Mouse (Mus musculus): ENCODE data around the gene 9130008F23Rik. TPM values are rescaled to one million over a fixed set of nuclear protein-coding genes. Genes with fewer than 3 reads are reported as not detected.
A peak's percentile ranks its signal among the peaks of the same experiment; 100 is the strongest.

The 9130008F23Rik gene
- polyA plus RNA-seq, 1 experiment: 0.19 TPM

GRCm38 (mm10) chr17:40885155-40885554 is 4.8 kb upstream of the 9130008F23Rik start:
- H3K4me1 ChIP-seq (ENCODE audit: control insufficient read depth, insufficient read depth, low read length): no peaks in the 10 kb centered on the region
- no peak overlapping the region for H3K4me3 ChIP-seq (ENCODE audit: insufficient read depth, low read length)
- TF ChIP-seq CTCF (IDR thresholded peaks at IDR 0.05; ENCODE audit: extremely low read depth, insufficient read depth, low read length): no peak
- no peak for TF ChIP-seq POLR2A (IDR thresholded peaks at IDR 0.05; ENCODE audit: extremely low read depth, insufficient read depth, low read length)
- H3K27ac ChIP-seq (ENCODE audit: insufficient read depth, low read length): no peak overlapping the region

GRCm38 (mm10) chr17:40882172-40882571 is 1.8 kb upstream of the 9130008F23Rik start:
- no peak for TF ChIP-seq CTCF (IDR thresholded peaks at IDR 0.05; ENCODE audit: extremely low read depth, insufficient read depth, low read length)
- TF ChIP-seq POLR2A (IDR thresholded peaks at IDR 0.05; ENCODE audit: extremely low read depth, insufficient read depth, low read length): no peak
- Histone ChIP-seq H3K4me1 (ENCODE audit: control insufficient read depth, insufficient read depth, low read length) (no peaks in the 10 kb centered on the region), H3K4me3 (ENCODE audit: insufficient read depth, low read length) (no peak overlapping the region), H3K27ac (ENCODE audit: insufficient read depth, low read length) (no peak overlapping the region)

GRCm38 (mm10) chr17:40879528-40879923 is 833 bp downstream of the 9130008F23Rik start:
- H3K4me1 ChIP-seq (ENCODE audit: control insufficient read depth, insufficient read depth, low read length): no peaks in the 10 kb centered on the region
- peak overlapping the region; percentile 68 for H3K4me3 ChIP-seq (ENCODE audit: insufficient read depth, low read length)
- no peak overlapping the region for H3K27ac ChIP-seq (ENCODE audit: insufficient read depth, low read length)
- TF ChIP-seq CTCF (IDR thresholded peaks at IDR 0.05; ENCODE audit: extremely low read depth, insufficient read depth, low read length) (no peak), POLR2A (IDR thresholded peaks at IDR 0.05; ENCODE audit: extremely low read depth, insufficient read depth, low read length) (no peak)

GRCm38 (mm10) chr17:40877741-40878140 is 2.6 kb downstream of the 9130008F23Rik start:
- H3K4me3 ChIP-seq (ENCODE audit: insufficient read depth, low read length): no peak overlapping the region
- no peaks in the 10 kb centered on the region for H3K4me1 ChIP-seq (ENCODE audit: control insufficient read depth, insufficient read depth, low read length)
- H3K27ac ChIP-seq (ENCODE audit: insufficient read depth, low read length): no peak overlapping the region
- TF ChIP-seq POLR2A (IDR thresholded peaks at IDR 0.05; ENCODE audit: extremely low read depth, insufficient read depth, low read length) (no peak), CTCF (IDR thresholded peaks at IDR 0.05; ENCODE audit: extremely low read depth, insufficient read depth, low read length) (no peak)

GRCm38 (mm10) chr17:40875568-40875967 is 4.8 kb downstream of the 9130008F23Rik start:
- no peak for TF ChIP-seq CTCF (IDR thresholded peaks at IDR 0.05; ENCODE audit: extremely low read depth, insufficient read depth, low read length)
- TF ChIP-seq POLR2A (IDR thresholded peaks at IDR 0.05; ENCODE audit: extremely low read depth, insufficient read depth, low read length): no peak
- H3K27ac ChIP-seq (ENCODE audit: insufficient read depth, low read length): no peak overlapping the region
- H3K4me1 ChIP-seq (ENCODE audit: control insufficient read depth, insufficient read depth, low read length): no peaks in the 10 kb centered on the region
- no peak overlapping the region for H3K4me3 ChIP-seq (ENCODE audit: insufficient read depth, low read length)

- Histone ChIP-seq H3K4me3 (ENCODE audit: insufficient read depth, low read length) (no peak overlapping the region), H3K4me1 (ENCODE audit: control insufficient read depth, insufficient read depth, low read length) (no peaks in the 10 kb centered on the region), H3K27ac (ENCODE audit: insufficient read depth, low read length) (no peak overlapping the region)
- TF ChIP-seq POLR2A (IDR thresholded peaks at IDR 0.05; ENCODE audit: extremely low read depth, insufficient read depth, low read length) (no peak), CTCF (IDR thresholded peaks at IDR 0.05; ENCODE audit: extremely low read depth, insufficient read depth, low read length) (no peak)
Observed at GRCm38 (mm10) chr17:40874701-40875100, 5.7 kb downstream of the 9130008F23Rik start.

GRCm38 (mm10) chr17:40873582-40874011 is 6.8 kb downstream of the 9130008F23Rik start:
- TF ChIP-seq CTCF (IDR thresholded peaks at IDR 0.05; ENCODE audit: extremely low read depth, insufficient read depth, low read length) (no peak), POLR2A (IDR thresholded peaks at IDR 0.05; ENCODE audit: extremely low read depth, insufficient read depth, low read length) (no peak)
- no peaks in the 10 kb centered on the region for H3K4me1 ChIP-seq (ENCODE audit: control insufficient read depth, insufficient read depth, low read length)
- H3K27ac ChIP-seq (ENCODE audit: insufficient read depth, low read length): no peak overlapping the region
- H3K4me3 ChIP-seq (ENCODE audit: insufficient read depth, low read length): no peak overlapping the region

- no peak overlapping the region for H3K27ac ChIP-seq (ENCODE audit: insufficient read depth, low read length)
- H3K4me1 ChIP-seq (ENCODE audit: control insufficient read depth, insufficient read depth, low read length): no peaks in the 10 kb centered on the region
- H3K4me3 ChIP-seq (ENCODE audit: insufficient read depth, low read length): no peak overlapping the region
- no peak for TF ChIP-seq POLR2A (IDR thresholded peaks at IDR 0.05; ENCODE audit: extremely low read depth, insufficient read depth, low read length)
- TF ChIP-seq CTCF (IDR thresholded peaks at IDR 0.05; ENCODE audit: extremely low read depth, insufficient read depth, low read length): no peak
Observed at GRCm38 (mm10) chr17:40872626-40873025, 7.7 kb downstream of the 9130008F23Rik start.

- Histone ChIP-seq H3K27ac (ENCODE audit: insufficient read depth, low read length) (no peak overlapping the region), H3K4me1 (ENCODE audit: control insufficient read depth, insufficient read depth, low read length) (no peaks in the 10 kb centered on the region), H3K4me3 (ENCODE audit: insufficient read depth, low read length) (no peak overlapping the region)
- TF ChIP-seq POLR2A (IDR thresholded peaks at IDR 0.05; ENCODE audit: extremely low read depth, insufficient read depth, low read length) (no peak), CTCF (IDR thresholded peaks at IDR 0.05; ENCODE audit: extremely low read depth, insufficient read depth, low read length) (no peak)
Observed at GRCm38 (mm10) chr17:40868952-40869747, 11.2 kb downstream of the 9130008F23Rik start.

- Histone ChIP-seq H3K4me1 (ENCODE audit: control insufficient read depth, insufficient read depth, low read length) (no peaks in the 10 kb centered on the region), H3K4me3 (ENCODE audit: insufficient read depth, low read length) (no peak overlapping the region), H3K27ac (ENCODE audit: insufficient read depth, low read length) (no peak overlapping the region)
- TF ChIP-seq POLR2A (IDR thresholded peaks at IDR 0.05; ENCODE audit: extremely low read depth, insufficient read depth, low read length) (no peak), CTCF (IDR thresholded peaks at IDR 0.05; ENCODE audit: extremely low read depth, insufficient read depth, low read length) (no peak)
Observed at GRCm38 (mm10) chr17:40855065-40855464, 25.3 kb downstream of the 9130008F23Rik start.
